ENCODE assay signal across 8 mouse cellular contexts in genomic region chr5:102373309-102373971, GRCm38 (mm10).
DNase-seq lines count a peak whose midpoint lies in the region; ATAC-seq and TF ChIP-seq lines count a peak whose summit lies in the region.

No protein-coding gene starts in this region.

- H3K9ac ChIP-seq in intestine, embryonic 14.5 days (ENCODE audit: low read length), result no peak overlapping the region
- H3K9ac ChIP-seq in intestine, postnatal 0 days (ENCODE audit: low read depth, low read length), result no peak overlapping the region
- no peak overlapping the region for H3K9ac ChIP-seq in stomach, embryonic 16.5 days (ENCODE audit: low read length)

- H3K27me3 ChIP-seq in intestine, embryonic 14.5 days (replicated peaks; ENCODE audit: control insufficient read depth, insufficient read depth, low read length), result no peaks in the 10 kb centered on the region
- H3K27me3 ChIP-seq in intestine, postnatal 0 days (replicated peaks; ENCODE audit: control insufficient read depth, insufficient read depth, low read length), result no peaks in the 10 kb centered on the region
- H3K27me3 ChIP-seq in forebrain, embryonic 10.5 days (ENCODE audit: poor library complexity, severe bottlenecking), result no peaks in the 10 kb centered on the region
- H3K27me3 ChIP-seq in stomach, embryonic 16.5 days (ENCODE audit: control insufficient read depth, insufficient read depth, low read length), result no peaks in the 10 kb centered on the region

- no peak overlapping the region for H3K27ac ChIP-seq in intestine, embryonic 14.5 days (ENCODE audit: low read depth)
- no peak overlapping the region for H3K27ac ChIP-seq in intestine, postnatal 0 days (ENCODE audit: low read depth, low read length)
- H3K27ac ChIP-seq in forebrain, embryonic 10.5 days, result no peak overlapping the region
- no peak overlapping the region for H3K27ac ChIP-seq in stomach, embryonic 16.5 days (ENCODE audit: low read length)

- H3K4me2 ChIP-seq in intestine, embryonic 14.5 days (ENCODE audit: low read length), result peak overlapping the region; percentile 22; the same call in 1 of the 2 replicates
- H3K4me2 ChIP-seq in intestine, postnatal 0 days (replicated peaks; ENCODE audit: low read depth), result no peak overlapping the region
- no peak overlapping the region for H3K4me2 ChIP-seq in stomach, embryonic 16.5 days (ENCODE audit: low read depth, low read length)

- 55% methylated on average over 6 of the region's 6 CpGs for WGBS in intestine, embryonic 14.5 days
- WGBS in intestine, postnatal 0 days, result 64% methylated on average over 6 of the region's 6 CpGs
- 73% methylated on average over 6 of the region's 6 CpGs for WGBS in forebrain, embryonic 10.5 days
- 64% methylated on average over 6 of the region's 6 CpGs for WGBS in stomach, embryonic 16.5 days

- TF ChIP-seq CTCF in intestine, postnatal 0 days (IDR thresholded peaks at IDR 0.05; ENCODE audit: low read depth), result no peak

- no peaks in the 10 kb centered on the region for H3K9me3 ChIP-seq in intestine, embryonic 14.5 days (ENCODE audit: control insufficient read depth, low read length)
- H3K9me3 ChIP-seq in intestine, postnatal 0 days (ENCODE audit: control insufficient read depth), result no peaks in the 10 kb centered on the region
- H3K9me3 ChIP-seq in forebrain, embryonic 10.5 days, result no peaks in the 10 kb centered on the region
- H3K9me3 ChIP-seq in stomach, embryonic 16.5 days (replicated peaks; ENCODE audit: control insufficient read depth, low read length), result no peaks in the 10 kb centered on the region

- no peaks in the 10 kb centered on the region for H3K36me3 ChIP-seq in intestine, embryonic 14.5 days (ENCODE audit: control insufficient read depth, insufficient read depth, low read length)
- no peaks in the 10 kb centered on the region for H3K36me3 ChIP-seq in intestine, postnatal 0 days (ENCODE audit: control insufficient read depth, insufficient read depth)
- H3K36me3 ChIP-seq in forebrain, embryonic 10.5 days (replicated peaks), result no peaks in the 10 kb centered on the region
- no peaks in the 10 kb centered on the region for H3K36me3 ChIP-seq in stomach, embryonic 16.5 days (ENCODE audit: control insufficient read depth, insufficient read depth, low read length)

- DNase-seq in intestine, embryonic 14.5 days (ENCODE audit: low spot score), result no peak
- DNase-seq in forebrain, embryonic 10.5 days (ENCODE audit: extremely low spot score, low spot score), result no peak
- DNase-seq in kidney, postnatal 4 days, result peak; percentile 8 to 17
- DNase-seq in ovary, postnatal 36 days (ENCODE audit: low spot score), result no peak
- DNase-seq in gastrocnemius, postnatal 10 days, result no peak

- H3K4me3 ChIP-seq in intestine, embryonic 14.5 days (ENCODE audit: low read depth, low read length), result no peak overlapping the region
- H3K4me3 ChIP-seq in intestine, postnatal 0 days (ENCODE audit: low read depth, low read length), result no peak overlapping the region
- peak overlapping the region; percentile 12; the same call in 1 of the 2 replicates for H3K4me3 ChIP-seq in forebrain, embryonic 10.5 days
- H3K4me3 ChIP-seq in stomach, embryonic 16.5 days (replicated peaks; ENCODE audit: low read length), result no peak overlapping the region

- 0 out of 2 replicates have a peak, but pooled peaks have one; percentile 60 for ATAC-seq in intestine, embryonic 14.5 days (replicated peaks; ENCODE audit: low FRiP score, low TSS enrichment, low read depth)
- no peak for ATAC-seq in intestine, postnatal 0 days
- peak; percentile 97 for ATAC-seq in CD4-positive, CD25-positive, alpha-beta regulatory T cell, adult 4 months
- ATAC-seq in stomach, embryonic 16.5 days (ENCODE audit: insufficient read depth, low FRiP score), result peak; percentile 37; the same call in 1 of the 2 replicates

- no peaks in the 10 kb centered on the region for H3K4me1 ChIP-seq in intestine, embryonic 14.5 days (replicated peaks; ENCODE audit: control insufficient read depth, insufficient read depth, low read length)
- H3K4me1 ChIP-seq in intestine, postnatal 0 days (replicated peaks; ENCODE audit: control insufficient read depth, insufficient read depth, low read length), result no peaks in the 10 kb centered on the region
- peaks cover 12% of the 10 kb centered on the region for H3K4me1 ChIP-seq in forebrain, embryonic 10.5 days
- no peaks in the 10 kb centered on the region for H3K4me1 ChIP-seq in stomach, embryonic 16.5 days (ENCODE audit: control insufficient read depth, insufficient read depth, low read length)

Comparison
In these comparisons a context has a peak if more than half of its experiments do, and no peak if none do; other contexts are left out.
1. DNase-seq: peak in kidney, postnatal 4 days (2 of 2); none in intestine, embryonic 14.5 days (single experiment), forebrain, embryonic 10.5 days (single experiment), ovary, postnatal 36 days (single experiment) and gastrocnemius, postnatal 10 days (single experiment).